Mouse (Mus musculus) erythroblast, embryonic 14.5 days (primary cell): ENCODE data around the gene Myg1. TPM values are rescaled to one million over a fixed set of nuclear protein-coding genes. Genes with fewer than 3 reads are reported as not detected.

Experiments used
- H3K27me3 ChIP-seq: 2 replicates; pipeline ENCODE4 v1.6.1; 2012; ENCODE audit warnings: inconsistent platforms; ENCODE audit not compliant: control insufficient read depth
- H3K36me3 ChIP-seq: 2 replicates; pipeline ENCODE4 v1.6.1; 2012; ENCODE audit warnings: mild to moderate bottlenecking, inconsistent platforms; ENCODE audit not compliant: control insufficient read depth
- H3K4me1 ChIP-seq: 2 replicates; pipeline ENCODE4 v1.6.1; 2012; ENCODE audit warnings: inconsistent platforms; ENCODE audit not compliant: control insufficient read depth
- H3K4me3 ChIP-seq: replicated peaks from 2 replicates; pipeline ENCODE3; 2012; ENCODE audit warnings: moderate library complexity, mild to moderate bottlenecking, inconsistent platforms
- H3K9me3 ChIP-seq: 2 replicates; pipeline ENCODE4 v1.6.1; 2012; ENCODE audit warnings: low read length, inconsistent platforms, mixed read lengths; ENCODE audit not compliant: control insufficient read depth
- GATA1 ChIP-seq: IDR thresholded peaks from 2 replicates; pipeline ENCODE4 v1.6.1; 2012; ENCODE audit warnings: low read length, inconsistent platforms, mixed read lengths
- TAL1 ChIP-seq: IDR thresholded peaks from 3 replicates; pipeline ENCODE4 v1.6.1; 2012; ENCODE audit warnings: low read length, inconsistent platforms, mixed read lengths
- polyA plus RNA-seq: library from polyadenylated mRNA; stranded (reverse); fragments of >175 nt; gene quantifications from 2 replicates; pipeline ENCODE4 v1.2.3, GENCODE M21; 2012

Gene Myg1
- polyA plus RNA-seq, 1 experiment, result 6.4 TPM

DNA sequence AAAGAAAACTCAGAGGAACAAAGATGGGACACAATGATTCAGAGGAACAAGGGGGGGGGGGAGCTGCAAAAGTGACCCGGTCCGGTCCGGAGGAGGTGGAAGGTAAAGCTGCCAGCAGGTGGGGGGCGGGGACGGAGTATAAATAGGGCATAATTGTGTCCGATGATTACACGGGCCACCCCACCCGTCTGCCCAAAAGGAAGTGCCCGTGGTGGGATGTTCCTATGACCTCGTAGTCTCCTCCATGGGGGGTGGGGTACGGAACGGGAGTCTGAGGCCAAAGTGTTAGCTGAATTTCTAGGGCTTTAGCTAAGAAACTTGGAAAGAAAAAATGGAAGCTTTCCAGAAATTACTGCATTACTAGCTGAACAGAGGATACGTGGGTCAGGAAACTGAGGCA lies 38.5 kb downstream of the Myg1 start:
- no peaks in the 10 kb centered on the region for H3K4me1 ChIP-seq
- no peak overlapping the region for H3K4me3 ChIP-seq

DNA sequence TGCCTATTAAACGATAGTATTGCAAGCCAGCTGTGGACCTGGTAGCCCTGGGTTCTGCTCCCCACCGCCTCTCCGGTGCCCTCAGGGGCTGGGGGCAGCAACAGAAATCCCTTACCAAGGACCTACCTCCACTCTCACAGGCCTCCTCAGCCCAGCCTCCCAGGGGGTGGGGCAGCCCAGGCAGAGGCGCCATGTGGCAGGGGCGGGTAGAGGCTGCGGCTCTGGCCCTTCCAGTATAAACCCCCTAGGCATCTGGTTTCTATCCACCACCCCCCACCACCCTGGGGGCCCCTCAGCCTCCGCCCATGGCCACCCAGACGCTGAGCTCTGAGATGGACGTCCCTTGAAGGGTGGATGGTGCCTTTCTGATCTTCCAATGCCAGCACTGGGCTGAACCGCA lies 39.2 kb downstream of the Myg1 start:
- H3K9me3 ChIP-seq, result peaks cover 9% of the 10 kb centered on the region
- H3K4me1 ChIP-seq, result no peaks in the 10 kb centered on the region
- H3K36me3 ChIP-seq, result no peaks in the 10 kb centered on the region
- H3K4me3 ChIP-seq, result no peak overlapping the region
- H3K27me3 ChIP-seq, result peaks cover 90% of the 10 kb centered on the region
- TF ChIP-seq TAL1, result no peak
- no peak for TF ChIP-seq GATA1

More for the DNA sequence above, 38.5 kb downstream of the Myg1 start:
- Histone ChIP-seq H3K9me3 (peaks cover 9% of the 10 kb centered on the region), H3K36me3 (no peaks in the 10 kb centered on the region), H3K27me3 (peaks cover 90% of the 10 kb centered on the region)
- no peak for TF ChIP-seq GATA1
- TF ChIP-seq TAL1, result no peak

DNA sequence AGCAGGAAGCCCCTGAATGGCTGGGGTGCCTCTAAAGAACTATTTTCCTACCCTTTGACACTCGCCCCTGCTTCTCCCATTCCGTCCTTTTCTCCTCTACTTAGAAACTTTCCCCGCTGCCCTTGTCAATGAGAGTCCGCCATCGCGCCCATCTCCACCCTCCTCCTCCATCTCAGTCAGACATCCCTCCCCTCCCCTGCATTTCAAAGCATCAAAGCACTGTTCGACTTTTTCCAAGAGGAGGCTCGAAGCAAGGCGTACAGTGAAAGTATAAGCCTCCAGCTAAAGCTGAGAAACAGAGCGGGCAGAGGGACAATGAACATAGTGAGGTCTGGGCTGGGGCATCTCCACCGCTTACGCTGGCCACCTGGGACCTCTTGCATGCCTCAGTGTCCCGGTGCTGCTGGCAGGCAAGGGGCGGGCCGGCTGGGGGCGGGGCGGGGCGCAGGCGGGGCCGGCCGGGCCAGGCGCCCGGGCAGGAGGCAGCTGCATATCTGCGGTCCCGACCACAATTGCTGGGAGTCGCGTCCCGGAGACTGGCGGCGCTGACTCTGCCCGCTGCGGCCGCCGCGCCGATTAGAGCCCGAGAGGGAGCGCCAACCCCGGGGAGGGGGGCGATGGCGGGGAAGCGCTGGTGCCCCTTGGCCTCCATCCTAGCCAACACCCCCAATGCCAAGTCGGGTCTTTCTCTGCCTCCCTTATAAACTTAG lies 45.1 kb downstream of the Myg1 start:
- H3K4me1 ChIP-seq, result peaks cover 24% of the 10 kb centered on the region
- TF ChIP-seq TAL1 (no peak), GATA1 (no peak)
- peaks cover 69% of the 10 kb centered on the region for H3K27me3 ChIP-seq
- no peaks in the 10 kb centered on the region for H3K36me3 ChIP-seq
- H3K9me3 ChIP-seq, result no peaks in the 10 kb centered on the region; the same call in 1 of the 2 replicates
- peak overlapping the region; percentile 68 for H3K4me3 ChIP-seq

DNA sequence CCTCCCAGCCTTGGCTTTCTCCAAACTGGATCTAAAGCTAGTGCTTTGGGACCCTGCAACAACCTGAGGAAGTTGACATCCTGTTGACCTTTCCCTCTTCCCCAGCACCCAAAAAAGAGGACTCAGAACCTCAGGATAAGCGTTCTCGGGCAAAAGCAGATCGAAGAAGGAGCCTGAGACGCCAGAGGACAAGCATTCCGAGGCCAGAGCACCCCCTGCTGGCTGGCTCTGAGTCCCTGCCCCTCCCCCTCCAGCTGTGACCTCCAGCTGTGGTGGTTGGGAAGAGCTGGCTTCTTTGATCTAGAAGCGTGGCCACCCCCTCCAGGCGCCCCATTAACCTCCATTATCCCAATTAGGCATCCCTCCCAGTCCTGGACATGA lies 45.6 kb downstream of the Myg1 start:
- TF ChIP-seq TAL1 (no peak), GATA1 (no peak)
- H3K9me3 ChIP-seq, result no peaks in the 10 kb centered on the region; the same call in 1 of the 2 replicates
- peak overlapping the region; percentile 68 for H3K4me3 ChIP-seq
- H3K36me3 ChIP-seq, result no peaks in the 10 kb centered on the region
- H3K27me3 ChIP-seq, result peaks cover 64% of the 10 kb centered on the region
- H3K4me1 ChIP-seq, result peaks cover 26% of the 10 kb centered on the region

- Histone ChIP-seq H3K27me3 (peaks cover 61% of the 10 kb centered on the region), H3K4me3 (peak overlapping the region; percentile 2), H3K36me3 (no peaks in the 10 kb centered on the region), H3K9me3 (no peaks in the 10 kb centered on the region; the same call in 1 of the 2 replicates), H3K4me1 (peaks cover 26% of the 10 kb centered on the region)
- no peak for TF ChIP-seq GATA1
- no peak for TF ChIP-seq TAL1
These were observed 46.3 kb downstream of the Myg1 start for GRCm38 (mm10) chr15:102377810-102378262.

DNA sequence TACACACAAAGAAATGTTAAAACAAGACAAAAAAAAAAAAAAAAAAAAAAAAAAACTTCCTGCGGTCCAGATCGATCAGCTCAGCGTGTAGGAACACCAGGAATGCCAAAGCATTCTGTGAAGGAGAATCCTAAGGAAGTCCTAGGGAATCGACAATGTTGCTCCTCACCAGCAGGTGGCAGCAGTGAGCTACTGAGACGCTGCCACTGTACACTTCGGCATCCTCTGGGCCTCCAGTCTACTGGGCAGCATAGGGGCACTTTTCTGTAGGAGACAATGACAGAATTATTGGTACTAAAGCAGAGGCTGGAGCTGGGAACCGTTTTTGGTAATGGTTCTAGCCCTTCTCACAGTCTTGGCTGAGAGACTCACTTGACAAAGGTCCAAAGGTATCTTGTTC lies 50.1 kb downstream of the Myg1 start:
- peaks cover 26% of the 10 kb centered on the region for H3K27me3 ChIP-seq
- H3K36me3 ChIP-seq, result no peaks in the 10 kb centered on the region
- no peaks in the 10 kb centered on the region for H3K9me3 ChIP-seq
- H3K4me3 ChIP-seq, result no peak overlapping the region
- no peak for TF ChIP-seq TAL1
- TF ChIP-seq GATA1, result no peak
- peaks cover 22% of the 10 kb centered on the region for H3K4me1 ChIP-seq

- no peaks in the 10 kb centered on the region for H3K9me3 ChIP-seq
- H3K4me1 ChIP-seq, result peaks cover 9% of the 10 kb centered on the region
- peaks cover 7% of the 10 kb centered on the region for H3K27me3 ChIP-seq
- H3K4me3 ChIP-seq, result no peak overlapping the region
- no peaks in the 10 kb centered on the region for H3K36me3 ChIP-seq
- TF ChIP-seq GATA1 (no peak), TAL1 (no peak)
These were observed 52.2 kb downstream of the Myg1 start for GRCm38 (mm10) chr15:102383671-102384070.

DNA sequence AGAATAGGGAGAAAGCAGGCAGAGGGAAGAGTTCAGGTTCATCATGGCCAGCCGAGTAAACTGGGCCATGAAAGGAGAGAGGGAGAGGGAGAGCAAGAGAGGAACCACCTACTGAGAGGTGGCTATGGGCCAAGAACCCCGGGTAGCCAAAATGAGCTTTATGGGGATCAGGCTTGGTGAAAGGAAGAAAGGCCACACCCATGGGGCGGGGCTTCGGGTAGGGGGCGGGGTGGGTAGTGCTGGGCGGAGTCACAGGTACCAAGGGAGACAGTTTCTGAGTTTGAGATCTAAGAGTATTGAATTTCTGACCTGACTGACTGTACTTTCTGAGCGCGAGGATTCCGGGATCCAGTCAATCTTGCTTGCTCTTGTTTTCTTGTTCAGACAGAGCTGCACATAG lies 55.1 kb downstream of the Myg1 start:
- Histone ChIP-seq H3K27me3 (no peaks in the 10 kb centered on the region), H3K36me3 (no peaks in the 10 kb centered on the region), H3K4me3 (no peak overlapping the region)

More for the DNA sequence above, 55.1 kb downstream of the Myg1 start:
- H3K4me1 ChIP-seq, result peaks cover 12% of the 10 kb centered on the region
- no peaks in the 10 kb centered on the region for H3K9me3 ChIP-seq
- TF ChIP-seq GATA1, result no peak
- no peak for TF ChIP-seq TAL1

Other genes starting within 250 kb of the Myg1 start
- gene Tns2, start 231.3 kb upstream of the Myg1 start, polyA plus RNA-seq, result 0.04 and 0.05 TPM in 2 replicates
- gene Spryd3, start 195.5 kb upstream of the Myg1 start, polyA plus RNA-seq, result 1.1 and 1.4 TPM in 2 replicates
- 0.05 TPM in 1 of 2 replicates, not detected in the other for gene Igfbp6, start 187.3 kb upstream of the Myg1 start, polyA plus RNA-seq
- gene Soat2, start 181.2 kb upstream of the Myg1 start, polyA plus RNA-seq, result 0.12 and 0.18 TPM in 2 replicates
- gene Zfp740, start 128.5 kb upstream of the Myg1 start, polyA plus RNA-seq, result 0.44 and 0.77 TPM in 2 replicates
- gene Csad, start 127.0 kb upstream of the Myg1 start, polyA plus RNA-seq, result 0.97 and 1.4 TPM in 2 replicates
- gene Itgb7, start 99.8 kb upstream of the Myg1 start, polyA plus RNA-seq, result 1.4 and 2.1 TPM in 2 replicates
- gene Rarg, start 74.2 kb upstream of the Myg1 start, polyA plus RNA-seq, result 0.09 TPM in 2 replicates
- gene Gm9918, start 61.1 kb upstream of the Myg1 start, polyA plus RNA-seq, result not detected in 2 replicates
- 3.2 and 3.5 TPM in 2 replicates for gene Mfsd5, start 52.3 kb upstream of the Myg1 start, polyA plus RNA-seq
- gene Espl1, start 35.4 kb upstream of the Myg1 start, polyA plus RNA-seq, result 12.0 and 15.2 TPM in 2 replicates
- 1.2 and 3.3 TPM in 2 replicates for gene Pfdn5, start 5.6 kb upstream of the Myg1 start, polyA plus RNA-seq
- 13.7 and 18.1 TPM in 2 replicates for gene Aaas, start 19.1 kb downstream of the Myg1 start, polyA plus RNA-seq
- gene Sp7, start 35.5 kb downstream of the Myg1 start, polyA plus RNA-seq, result not detected in 2 replicates
- gene Sp1, start 74.4 kb downstream of the Myg1 start, polyA plus RNA-seq, result 0.32 and 0.93 TPM in 2 replicates
- 0.03 and 0.08 TPM in 2 replicates for gene Amhr2, start 113.7 kb downstream of the Myg1 start, polyA plus RNA-seq
- gene Prr13, start 127.3 kb downstream of the Myg1 start, polyA plus RNA-seq, result 28.4 and 73.8 TPM in 2 replicates
- 31.3 and 62.4 TPM in 2 replicates for gene Pcbp2, start 138.8 kb downstream of the Myg1 start, polyA plus RNA-seq
- gene Gm10337, start 172.0 kb downstream of the Myg1 start, polyA plus RNA-seq, result not detected in 2 replicates
- gene Map3k12, start 185.4 kb downstream of the Myg1 start, polyA plus RNA-seq, result 0.01 TPM in 2 replicates
- 11.9 and 12.1 TPM in 2 replicates for gene Tarbp2, start 186.5 kb downstream of the Myg1 start, polyA plus RNA-seq
- gene Npff, start 193.2 kb downstream of the Myg1 start, polyA plus RNA-seq, result 0.16 and 0.17 TPM in 2 replicates